Mouse (Mus musculus) forebrain, embryonic 16.5 days (tissue): ENCODE measurements around the gene Ywhag. TPM values are rescaled to one million over a fixed set of nuclear protein-coding genes. Genes with fewer than 3 reads are reported as not detected.

Source experiments
- ATAC-seq: fragments of 200-750 bp; cut with Nextera tagmentation; 2 replicates; pipeline ENCODE4 v1.8.0; 2017; ENCODE audit warnings: mild to moderate bottlenecking, moderate library complexity
- H3K27ac ChIP-seq: fragments of 300-500 bp; sonication (generic); 2 replicates; pipeline ENCODE4 v1.5.1; 2014; ENCODE audit warnings: low read length, control low read depth
- H3K27me3 ChIP-seq: fragments of 300-500 bp; sonication (generic); replicated peaks from 2 replicates; pipeline ENCODE4 v1.6.1; 2014; ENCODE audit warnings: low read length; ENCODE audit not compliant: control insufficient read depth, insufficient read depth
- H3K36me3 ChIP-seq: fragments of 300-500 bp; sonication (generic); 2 replicates; pipeline ENCODE4 v1.6.1; 2014; ENCODE audit not compliant: control insufficient read depth, insufficient read depth
- H3K4me1 ChIP-seq: fragments of 300-500 bp; sonication (generic); replicated peaks from 2 replicates; pipeline ENCODE4 v1.6.1; 2014; ENCODE audit warnings: low read length; ENCODE audit not compliant: control insufficient read depth, insufficient read depth
- H3K4me2 ChIP-seq: fragments of 300-500 bp; sonication (generic); 2 replicates; pipeline ENCODE4 v1.6.1; 2014; ENCODE audit warnings: mild to moderate bottlenecking, low read length, control low read depth
- H3K4me3 ChIP-seq: fragments of 300-500 bp; sonication (generic); replicated peaks from 2 replicates; pipeline ENCODE4 v1.5.1; 2014; ENCODE audit warnings: mild to moderate bottlenecking, low read length, control low read depth
- H3K9ac ChIP-seq: fragments of 300-500 bp; sonication (generic); replicated peaks from 2 replicates; pipeline ENCODE4 v1.6.1; 2014; ENCODE audit warnings: low read depth, low read length, control low read depth
- H3K9me3 ChIP-seq: fragments of 300-500 bp; sonication (generic); 2 replicates; pipeline ENCODE4 v1.6.1; 2016; ENCODE audit warnings: low read length; ENCODE audit not compliant: control insufficient read depth
- WGBS: fragments of 180-500 bp; shearing (Covaris S2); extraction: QIAGEN DNeasy Blood & Tissue Kit; methylation state at CpG from one replicate; pipeline ENCODE4 v1.1.7; 2014; 5-methylcytosine and 5-hydroxymethylcytosine counted together
- polyA plus RNA-seq: library from polyadenylated mRNA; unstranded; fragments of >200 nt; fragmentation: Nextera tagmentation; extraction: Ambion mirVana; gene quantifications from 2 replicates; pipeline ENCODE4 v1.2.1, GENCODE M21; 2015

The Ywhag gene
- polyA plus RNA-seq, 1 experiment from 2014 or later, result 902 TPM

DNA sequence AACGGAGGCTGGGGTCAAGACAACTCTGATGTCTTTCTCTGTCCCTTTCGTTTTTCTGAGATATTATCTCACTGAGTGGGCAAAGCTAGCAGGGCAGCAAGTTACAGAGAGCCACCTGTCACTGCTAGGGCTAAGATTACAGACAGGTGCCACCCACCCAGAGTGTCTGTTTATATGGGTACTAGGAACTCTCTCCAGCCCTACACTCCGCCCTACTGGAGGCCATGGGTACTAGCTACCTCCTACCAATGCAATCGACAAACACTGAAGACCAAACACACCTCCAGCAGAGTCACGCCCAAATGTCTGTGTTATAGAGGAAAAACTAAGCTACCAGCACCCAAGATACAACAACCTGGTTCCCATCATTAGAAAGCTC, 16.4 kb downstream of the Ywhag start:
- ATAC-seq, result no peak

DNA sequence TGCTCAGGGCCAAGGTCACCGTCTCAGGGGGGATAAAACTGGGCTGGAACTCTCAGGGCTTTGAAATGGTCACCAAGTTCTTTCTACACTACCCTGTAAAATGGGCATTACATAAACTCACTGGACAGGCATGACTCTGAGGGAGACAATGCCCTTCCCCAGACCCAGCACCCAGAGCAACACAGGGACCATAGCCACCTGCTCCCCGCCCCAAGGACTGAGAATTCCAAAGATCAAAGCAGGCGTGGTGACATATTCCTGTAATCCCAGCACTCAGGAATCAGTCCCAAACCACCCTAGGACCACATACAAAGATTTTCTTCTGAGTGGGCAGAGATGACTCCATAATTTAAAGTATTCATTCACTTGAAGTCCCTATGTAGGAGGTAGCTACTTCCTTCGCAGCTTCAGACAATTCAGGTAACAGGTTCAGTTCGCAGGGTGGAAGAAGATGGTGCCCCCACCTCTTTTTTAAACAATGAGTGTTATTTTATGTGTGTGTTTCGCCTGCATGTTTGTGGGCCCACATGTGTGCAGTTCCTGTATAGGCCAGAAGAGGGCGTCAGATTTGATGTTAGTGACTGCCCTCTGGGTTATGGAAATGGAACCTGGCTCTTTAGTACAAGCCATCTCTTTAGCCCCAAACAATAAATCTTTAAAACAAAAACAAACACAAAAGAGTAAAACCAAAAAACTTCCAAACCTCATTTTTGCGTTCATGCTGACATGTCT, 16.9 kb downstream of the Ywhag start:
- H3K9ac ChIP-seq, result no peak overlapping the region
- no peaks in the 10 kb centered on the region for H3K9me3 ChIP-seq
- no peak overlapping the region for H3K4me2 ChIP-seq
- no peak overlapping the region for H3K27ac ChIP-seq
- H3K36me3 ChIP-seq, result peaks cover 31% of the 10 kb centered on the region
- H3K4me3 ChIP-seq, result no peak overlapping the region
- ATAC-seq, result no peak
- no peaks in the 10 kb centered on the region for H3K27me3 ChIP-seq
- 95% methylated on average over 8 of the region's 8 CpGs for WGBS
- H3K4me1 ChIP-seq, result no peaks in the 10 kb centered on the region

More for the DNA sequence above, 16.4 kb downstream of the Ywhag start:
- Histone ChIP-seq H3K36me3 (peaks cover 33% of the 10 kb centered on the region), H3K4me3 (no peak overlapping the region), H3K9ac (no peak overlapping the region), H3K4me2 (no peak overlapping the region), H3K27me3 (no peaks in the 10 kb centered on the region), H3K9me3 (no peaks in the 10 kb centered on the region), H3K4me1 (no peaks in the 10 kb centered on the region), H3K27ac (no peak overlapping the region)
- 95% methylated on average over 5 of the region's 5 CpGs for WGBS

DNA sequence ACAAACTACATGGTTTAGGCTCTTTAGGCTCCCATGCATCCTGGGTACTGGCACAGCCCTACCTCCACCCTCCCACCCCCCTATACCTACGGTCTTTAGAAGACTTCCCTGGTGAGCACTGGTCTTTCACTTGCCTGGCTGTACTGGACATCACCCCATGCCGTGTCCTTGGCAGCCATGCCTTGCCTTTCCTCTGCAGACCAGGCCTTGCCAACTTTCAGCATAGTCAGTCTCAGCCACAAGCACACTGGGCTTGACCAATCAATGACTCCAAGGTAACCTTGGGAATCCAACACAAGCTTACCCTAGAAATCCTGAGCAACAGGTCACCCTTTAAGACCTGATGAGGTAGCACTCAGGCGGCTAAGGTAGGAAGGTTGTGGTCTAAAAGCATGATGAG, 17.8 kb downstream of the Ywhag start:
- WGBS, result 98% methylated on average over 3 of the region's 3 CpGs
- Histone ChIP-seq H3K4me2 (no peak overlapping the region), H3K27ac (no peak overlapping the region), H3K4me1 (no peaks in the 10 kb centered on the region), H3K4me3 (no peak overlapping the region), H3K9ac (no peak overlapping the region), H3K36me3 (peaks cover 25% of the 10 kb centered on the region), H3K9me3 (no peaks in the 10 kb centered on the region), H3K27me3 (no peaks in the 10 kb centered on the region)
- no peak for ATAC-seq

DNA sequence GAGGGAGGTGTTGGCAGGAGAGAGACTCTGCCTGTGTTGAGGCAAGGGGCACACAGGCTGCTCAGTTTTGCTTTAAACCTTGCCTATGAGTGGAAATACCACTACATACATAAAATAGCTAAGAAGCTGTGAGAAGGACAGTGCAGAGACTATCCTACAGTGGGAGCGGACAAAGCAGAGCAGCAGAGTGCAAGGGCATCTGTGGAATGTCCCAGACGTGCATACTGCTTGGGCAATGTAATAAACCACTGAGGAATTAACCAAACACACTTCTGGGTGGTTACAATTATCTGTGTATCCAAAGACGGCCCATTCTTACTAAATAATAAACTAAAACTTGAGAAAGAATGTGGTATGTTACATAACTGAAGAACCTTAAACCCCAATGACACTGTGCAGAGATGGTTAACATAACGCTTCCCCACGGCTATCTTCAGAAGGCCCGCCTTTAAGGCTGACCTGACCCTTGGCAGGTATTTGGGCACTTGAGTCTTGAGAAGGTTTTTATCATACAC, 18.3 kb downstream of the Ywhag start:
- H3K9me3 ChIP-seq, result no peaks in the 10 kb centered on the region
- H3K27ac ChIP-seq, result no peak overlapping the region
- 92% methylated on average over 6 of the region's 6 CpGs for WGBS
- no peak overlapping the region for H3K4me2 ChIP-seq
- no peaks in the 10 kb centered on the region for H3K4me1 ChIP-seq
- H3K9ac ChIP-seq, result no peak overlapping the region
- no peak for ATAC-seq
- H3K4me3 ChIP-seq, result no peak overlapping the region
- peaks cover 22% of the 10 kb centered on the region for H3K36me3 ChIP-seq
- no peaks in the 10 kb centered on the region for H3K27me3 ChIP-seq

DNA sequence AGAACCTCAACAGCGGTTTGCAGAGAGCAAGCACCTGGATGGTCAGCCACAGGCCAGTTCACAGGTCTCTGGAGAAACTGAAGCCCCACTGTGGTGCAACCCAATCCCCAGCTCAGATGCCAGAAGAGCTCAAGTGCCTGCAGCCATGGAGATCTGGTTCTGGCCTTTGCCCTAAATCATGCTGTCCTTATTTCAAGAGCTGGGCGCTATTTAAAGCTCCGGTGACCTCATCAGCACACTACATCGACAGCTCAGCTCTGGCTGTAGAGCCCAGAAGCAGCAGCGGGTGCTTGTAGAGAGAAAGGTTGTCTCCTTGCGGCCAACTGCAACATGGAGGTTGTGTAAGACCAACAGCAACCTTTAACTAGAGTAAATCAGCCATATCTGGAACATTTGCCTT, 20.3 kb downstream of the Ywhag start:
- Histone ChIP-seq H3K9me3 (no peaks in the 10 kb centered on the region), H3K4me1 (no peaks in the 10 kb centered on the region; the same call in 1 of the 2 replicates), H3K27ac (no peak overlapping the region), H3K9ac (no peak overlapping the region), H3K27me3 (no peaks in the 10 kb centered on the region), H3K4me3 (no peak overlapping the region), H3K36me3 (peaks cover 28% of the 10 kb centered on the region), H3K4me2 (no peak overlapping the region)
- ATAC-seq, result no peak
- 91% methylated on average over 6 of the region's 6 CpGs for WGBS

DNA sequence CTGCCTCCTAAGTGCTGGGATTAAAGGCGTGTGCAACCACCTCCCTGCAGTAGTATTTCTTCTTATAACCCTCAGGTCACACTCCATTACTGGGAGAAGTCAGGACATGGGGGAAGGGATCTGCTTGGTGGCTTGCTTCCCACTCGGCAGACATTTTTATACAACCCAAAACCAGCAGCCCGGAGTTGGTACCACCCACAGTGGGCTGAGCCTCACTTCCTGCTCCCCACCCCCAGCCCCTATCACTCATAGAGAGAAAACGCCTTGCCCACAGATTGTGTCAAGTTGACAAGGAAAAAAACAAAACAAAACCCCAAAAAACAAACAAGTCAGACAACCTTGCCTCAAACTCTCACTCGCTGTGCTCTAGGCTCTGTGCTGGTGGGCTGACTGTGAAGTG, 21.2 kb downstream of the Ywhag start:
- no peak overlapping the region for H3K9ac ChIP-seq
- ATAC-seq, result no peak

DNA sequence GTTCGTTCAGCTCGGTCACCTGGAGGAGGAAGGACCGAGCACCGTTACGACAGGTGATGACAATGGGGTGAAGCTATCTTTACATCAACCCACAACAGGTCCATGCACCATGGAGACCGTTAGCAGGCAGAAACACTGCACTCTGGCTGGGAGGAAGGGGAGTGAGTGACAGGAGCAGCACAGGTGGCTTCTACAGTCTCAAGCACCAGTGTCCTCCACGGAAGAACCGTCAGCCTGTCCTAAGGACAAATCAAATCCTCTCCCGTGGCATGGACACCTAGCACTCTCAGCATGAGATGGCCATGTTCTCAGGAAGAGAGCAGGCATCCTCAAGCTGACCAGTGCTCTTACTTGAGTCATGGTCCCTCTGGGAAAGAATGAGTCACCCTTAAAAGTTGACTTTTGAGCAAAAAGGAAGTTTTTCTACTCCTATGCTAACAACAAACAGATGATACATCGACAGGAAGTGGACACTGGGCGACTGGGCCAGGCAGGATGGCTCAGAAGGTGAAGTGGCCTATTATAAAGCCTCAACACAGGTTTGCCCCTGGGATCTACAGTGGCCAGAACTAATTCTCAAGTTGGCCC, 22.7 kb downstream of the Ywhag start:
- Histone ChIP-seq H3K4me2 (no peak overlapping the region), H3K27ac (no peak overlapping the region), H3K4me1 (peaks cover 12% of the 10 kb centered on the region), H3K9ac (no peak overlapping the region), H3K4me3 (no peak overlapping the region), H3K27me3 (no peaks in the 10 kb centered on the region), H3K9me3 (no peaks in the 10 kb centered on the region), H3K36me3 (peaks cover 22% of the 10 kb centered on the region)
- WGBS, result 94% methylated on average over 11 of the region's 11 CpGs
- ATAC-seq, result no peak

More for the DNA sequence above, 21.2 kb downstream of the Ywhag start:
- 86% methylated on average over 5 of the region's 5 CpGs for WGBS
- H3K36me3 ChIP-seq, result peaks cover 20% of the 10 kb centered on the region
- H3K4me3 ChIP-seq, result no peak overlapping the region
- no peak overlapping the region for H3K27ac ChIP-seq
- peaks cover 8% of the 10 kb centered on the region for H3K4me1 ChIP-seq
- no peak overlapping the region for H3K4me2 ChIP-seq
- no peaks in the 10 kb centered on the region for H3K9me3 ChIP-seq
- no peaks in the 10 kb centered on the region for H3K27me3 ChIP-seq

DNA sequence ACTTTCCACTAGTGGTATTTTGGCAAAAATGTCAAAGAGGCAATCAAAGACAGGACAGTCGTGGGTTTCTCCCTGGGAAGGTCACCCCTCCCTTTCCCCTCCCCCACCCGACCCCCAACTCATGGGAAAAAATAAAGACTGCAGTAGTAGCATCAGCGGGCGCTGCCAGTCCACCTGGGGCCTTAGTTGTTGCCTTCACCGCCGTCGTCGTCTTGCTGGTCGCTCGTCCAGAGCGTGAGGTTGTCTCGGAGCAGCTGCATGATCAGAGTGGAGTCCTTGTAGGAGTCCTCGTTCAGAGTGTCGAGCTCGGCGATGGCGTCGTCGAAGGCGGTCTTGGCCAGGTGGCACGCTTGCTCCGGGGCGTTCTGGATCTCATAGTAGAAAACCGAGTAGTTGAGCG, 23.6 kb downstream of the Ywhag start:
- WGBS, result 91% methylated on average over 25 of the region's 25 CpGs
- peaks cover 22% of the 10 kb centered on the region for H3K36me3 ChIP-seq
- H3K9ac ChIP-seq, result no peak overlapping the region
- no peak for ATAC-seq
- H3K4me3 ChIP-seq, result no peak overlapping the region
- H3K27ac ChIP-seq, result no peak overlapping the region
- H3K27me3 ChIP-seq, result no peaks in the 10 kb centered on the region
- no peak overlapping the region for H3K4me2 ChIP-seq
- peaks cover 13% of the 10 kb centered on the region for H3K4me1 ChIP-seq
- no peaks in the 10 kb centered on the region for H3K9me3 ChIP-seq

DNA sequence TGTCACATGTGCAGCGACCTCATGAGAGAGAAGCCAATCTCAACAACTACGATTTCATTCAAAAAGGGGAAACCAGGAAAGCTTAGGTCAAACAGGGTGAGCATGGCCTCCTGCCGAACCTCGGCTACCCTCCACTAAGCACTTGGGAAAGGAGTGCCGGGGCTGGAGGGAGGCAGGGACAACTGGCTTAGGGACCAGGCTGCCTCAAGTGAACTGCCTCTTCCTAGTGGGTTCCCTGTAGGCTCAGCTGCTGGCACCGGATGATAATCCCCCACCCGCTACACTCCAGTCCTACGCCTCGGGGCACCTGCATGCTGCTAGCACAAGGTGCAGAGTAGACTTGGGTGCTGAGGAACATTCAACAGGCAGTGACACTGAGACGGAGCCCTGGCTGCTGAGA, 24.8 kb downstream of the Ywhag start:
- H3K9ac ChIP-seq, result no peak overlapping the region
- H3K27ac ChIP-seq, result no peak overlapping the region
- 82% methylated on average over 10 of the region's 10 CpGs for WGBS
- peaks cover 15% of the 10 kb centered on the region for H3K4me1 ChIP-seq
- ATAC-seq, result no peak
- H3K36me3 ChIP-seq, result peaks cover 22% of the 10 kb centered on the region
- H3K4me2 ChIP-seq, result no peak overlapping the region
- no peaks in the 10 kb centered on the region for H3K9me3 ChIP-seq
- no peaks in the 10 kb centered on the region for H3K27me3 ChIP-seq
- H3K4me3 ChIP-seq, result no peak overlapping the region
